Mouse (Mus musculus) liver, adult 2 months (tissue): ENCODE measurements around the gene Wnt6. TPM values are rescaled to one million over a fixed set of nuclear protein-coding genes. Genes with fewer than 3 reads are reported as not detected.

ENCODE experiments used
- DNase-seq: peaks from one replicate; pipeline ENCODE4 v3.0.0-alpha.2; 2011; ENCODE audit warnings: low read depth, low spot score; ENCODE audit errors: extremely low read depth
- H3K27ac ChIP-seq: fragments of 200-500 bp; replicated peaks from 2 replicates; pipeline ENCODE4 v1.5.1; 2012; ENCODE audit warnings: low read depth, mild to moderate bottlenecking, control low read depth, inconsistent platforms, low read length; ENCODE audit not compliant: insufficient read depth
- H3K27me3 ChIP-seq: fragments of 200-500 bp; 2 replicates; pipeline ENCODE4 v1.6.1; 2012; ENCODE audit warnings: mild to moderate bottlenecking, moderate library complexity, low read length, inconsistent platforms; ENCODE audit not compliant: control insufficient read depth, insufficient read depth
- H3K36me3 ChIP-seq: fragments of 200-500 bp; 2 replicates; pipeline ENCODE4 v1.6.1; 2012; ENCODE audit warnings: low read length, inconsistent platforms; ENCODE audit not compliant: control insufficient read depth, insufficient read depth
- H3K4me1 ChIP-seq: fragments of 200-500 bp; 2 replicates; pipeline ENCODE4 v1.6.1; 2011; ENCODE audit warnings: low read length; ENCODE audit not compliant: control insufficient read depth, insufficient read depth
- H3K4me3 ChIP-seq: fragments of 200-500 bp; 2 replicates; pipeline ENCODE4 v1.5.1; 2011; ENCODE audit warnings: low read depth, mild to moderate bottlenecking, control low read depth, low read length, moderate library complexity; ENCODE audit not compliant: insufficient read depth
- H3K79me2 ChIP-seq: fragments of 200-500 bp; 2 replicates; pipeline ENCODE4 v1.6.1; 2012; ENCODE audit warnings: inconsistent platforms, mild to moderate bottlenecking, low read length, moderate library complexity; ENCODE audit not compliant: control insufficient read depth, insufficient read depth
- H3K9ac ChIP-seq: fragments of 200-500 bp; 2 replicates; pipeline ENCODE4 v1.6.1; 2012; ENCODE audit warnings: low read depth, mild to moderate bottlenecking, control low read depth, inconsistent platforms, low read length
- CTCF ChIP-seq: fragments of 200-500 bp; IDR thresholded peaks from 2 replicates; pipeline ENCODE4 v1.5.1; 2011; ENCODE audit warnings: low read depth, low read length, control low read depth
- POLR2A ChIP-seq: fragments of 200-500 bp; IDR thresholded peaks from 2 replicates; pipeline ENCODE4 v1.6.1; 2011; ENCODE audit warnings: low read length, control low read depth; ENCODE audit not compliant: insufficient read depth; ENCODE audit errors: extremely low read depth
- WGBS: fragments of 180-500 bp; shearing (Covaris S2); methylation state at CpG from one replicate; pipeline ENCODE4 v1.1.7; 2018; 5-methylcytosine and 5-hydroxymethylcytosine counted together
- polyA plus RNA-seq: library from polyadenylated mRNA; depleted of rRNA; stranded (reverse); fragments of >200 nt; gene quantifications from 2 replicates; pipeline ENCODE4 v1.2.3, GENCODE M21; 2012
- total RNA-seq: library from RNA; depleted of rRNA; stranded (reverse); fragments of >200 nt; gene quantifications from 2 replicates; pipeline ENCODE4 v1.2.3, GENCODE M21; 2014

Gene Wnt6
- total and polyA plus RNA-seq, 2 experiments = 0.28 TPM; not detected in 1

GRCm38 (mm10) chr1:74804211-74804870 is 32.6 kb downstream of the Wnt6 start:
- H3K27me3 ChIP-seq = peaks cover 18% of the 10 kb centered on the region
- peaks cover 7% of the 10 kb centered on the region for H3K4me1 ChIP-seq
- H3K4me3 ChIP-seq = no peak overlapping the region
- H3K36me3 ChIP-seq = no peaks in the 10 kb centered on the region
- H3K79me2 ChIP-seq = no peaks in the 10 kb centered on the region
- H3K9ac ChIP-seq = no peak overlapping the region
- TF ChIP-seq CTCF = no peak
- no peak for TF ChIP-seq POLR2A
- no peak overlapping the region for H3K27ac ChIP-seq
- DNase-seq = no peak
- 18% methylated on average over 10 of the region's 10 CpGs for WGBS

GRCm38 (mm10) chr1:74805340-74805835 is 33.7 kb downstream of the Wnt6 start:
- 32% methylated on average over 4 of the region's 4 CpGs for WGBS
- H3K27ac ChIP-seq = no peak overlapping the region
- H3K79me2 ChIP-seq = no peaks in the 10 kb centered on the region
- H3K9ac ChIP-seq = no peak overlapping the region
- TF ChIP-seq CTCF = no peak
- no peak for TF ChIP-seq POLR2A
- no peak for DNase-seq
- peaks cover 7% of the 10 kb centered on the region for H3K4me1 ChIP-seq
- H3K4me3 ChIP-seq = no peak overlapping the region
- peaks cover 13% of the 10 kb centered on the region for H3K27me3 ChIP-seq
- no peaks in the 10 kb centered on the region for H3K36me3 ChIP-seq

GRCm38 (mm10) chr1:74805843-74806242 is 34.2 kb downstream of the Wnt6 start:
- no peaks in the 10 kb centered on the region for H3K36me3 ChIP-seq
- 24% methylated on average over 5 of the region's 5 CpGs for WGBS
- H3K27ac ChIP-seq = no peak overlapping the region
- peaks cover 7% of the 10 kb centered on the region for H3K4me1 ChIP-seq
- TF ChIP-seq CTCF (no peak), POLR2A (no peak)
- H3K27me3 ChIP-seq = peaks cover 9% of the 10 kb centered on the region
- no peak overlapping the region for H3K4me3 ChIP-seq
- H3K79me2 ChIP-seq = no peaks in the 10 kb centered on the region
- no peak for DNase-seq
- H3K9ac ChIP-seq = no peak overlapping the region

- Histone ChIP-seq H3K36me3 (no peaks in the 10 kb centered on the region), H3K27me3 (peaks cover 7% of the 10 kb centered on the region; the same call in 1 of the 2 replicates), H3K79me2 (no peaks in the 10 kb centered on the region), H3K27ac (no peak overlapping the region), H3K9ac (no peak overlapping the region), H3K4me1 (peaks cover 7% of the 10 kb centered on the region), H3K4me3 (no peak overlapping the region)
- 3% methylated on average over 38 of the region's 38 CpGs for WGBS
- peak; percentile 42 for TF ChIP-seq CTCF
- TF ChIP-seq POLR2A = no peak
- DNase-seq = peak; percentile 13
Measured at GRCm38 (mm10) chr1:74806360-74807311, 34.9 kb downstream of the Wnt6 start.

GRCm38 (mm10) chr1:74807551-74808071 is 35.9 kb downstream of the Wnt6 start:
- 11% methylated on average over 23 of the region's 23 CpGs for WGBS

More at GRCm38 (mm10) chr1:74807551-74808071, 35.9 kb downstream of the Wnt6 start:
- no peak for TF ChIP-seq POLR2A
- peak; percentile 82 for DNase-seq
- Histone ChIP-seq H3K27ac (no peak overlapping the region), H3K9ac (no peak overlapping the region), H3K27me3 (peaks cover 7% of the 10 kb centered on the region; the same call in 1 of the 2 replicates), H3K4me3 (no peak overlapping the region), H3K4me1 (peaks cover 7% of the 10 kb centered on the region), H3K36me3 (no peaks in the 10 kb centered on the region), H3K79me2 (no peaks in the 10 kb centered on the region)
